Mouse (Mus musculus) myocyte (in vitro differentiated cells): ENCODE measurements around the gene Srsf12.

Experiments
- POLR2A ChIP-seq: IDR thresholded peaks from one replicate; pipeline ENCODE4 v1.6.1; 2011; ENCODE audit warnings: low read depth, mild to moderate bottlenecking, control low read depth, moderate library complexity; ENCODE audit not compliant: insufficient read length
- REST ChIP-seq: IDR thresholded peaks from one replicate; pipeline ENCODE4 v1.6.1; 2011; ENCODE audit warnings: mild to moderate bottlenecking, control low read depth, moderate library complexity; ENCODE audit not compliant: insufficient read depth, insufficient read length
- TCF12 ChIP-seq: IDR thresholded peaks from one replicate; pipeline ENCODE4 v1.6.1; 2011; ENCODE audit warnings: mild to moderate bottlenecking, control low read depth; ENCODE audit not compliant: poor library complexity, insufficient read depth, severe bottlenecking

DNA sequence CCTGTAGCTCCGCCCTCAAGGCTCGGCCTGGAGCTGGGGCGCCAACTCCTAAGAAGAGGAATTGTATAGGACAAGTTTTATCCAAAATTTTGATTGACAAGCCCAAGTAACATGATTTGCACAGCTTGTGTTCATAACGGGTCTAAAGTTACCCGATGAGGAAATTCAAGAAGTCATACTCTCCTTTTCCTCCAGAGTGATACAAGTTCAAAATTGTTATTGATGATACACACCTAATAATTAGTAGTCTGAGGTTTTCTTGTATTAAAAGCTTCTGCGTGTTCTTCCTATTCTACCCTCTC is 19.1 kb upstream of the Srsf12 start, which contains the start of gene Pm20d2:
- no peak for TF ChIP-seq REST
- TF ChIP-seq POLR2A = no peak
- no peak for TF ChIP-seq TCF12
